Mouse (Mus musculus) neutrophil, adult 5-6 weeks (primary cell): ENCODE results near the gene Zbtb2. TPM values are rescaled to one million over a fixed set of nuclear protein-coding genes. Genes with fewer than 3 reads are reported as not detected.
"Not testable (repeated sequence)": the region's sequence is repeated elsewhere in the genome, so short reads cannot be mapped to it uniquely, and the experiment has no call there.

Source experiments
- ATAC-seq: fragments of 151-379, 151-347 bp; 2 replicates; pipeline ENCODE4 v1.8.0; 2017; ENCODE audit warnings: mild to moderate bottlenecking, moderate TSS enrichment; ENCODE audit not compliant: insufficient number of reproducible peaks, poor library complexity, low FRiP score, severe bottlenecking; ENCODE audit errors: extremely low read depth
- total RNA-seq: library from RNA; stranded (forward); fragments of 200-1000 nt; gene quantifications from 2 replicates; pipeline ENCODE4 v1.2.3, GENCODE M21; 2017

Zbtb2 gene
- total RNA-seq: 26.5 and 27.2 TPM in 2 replicates

DNA sequence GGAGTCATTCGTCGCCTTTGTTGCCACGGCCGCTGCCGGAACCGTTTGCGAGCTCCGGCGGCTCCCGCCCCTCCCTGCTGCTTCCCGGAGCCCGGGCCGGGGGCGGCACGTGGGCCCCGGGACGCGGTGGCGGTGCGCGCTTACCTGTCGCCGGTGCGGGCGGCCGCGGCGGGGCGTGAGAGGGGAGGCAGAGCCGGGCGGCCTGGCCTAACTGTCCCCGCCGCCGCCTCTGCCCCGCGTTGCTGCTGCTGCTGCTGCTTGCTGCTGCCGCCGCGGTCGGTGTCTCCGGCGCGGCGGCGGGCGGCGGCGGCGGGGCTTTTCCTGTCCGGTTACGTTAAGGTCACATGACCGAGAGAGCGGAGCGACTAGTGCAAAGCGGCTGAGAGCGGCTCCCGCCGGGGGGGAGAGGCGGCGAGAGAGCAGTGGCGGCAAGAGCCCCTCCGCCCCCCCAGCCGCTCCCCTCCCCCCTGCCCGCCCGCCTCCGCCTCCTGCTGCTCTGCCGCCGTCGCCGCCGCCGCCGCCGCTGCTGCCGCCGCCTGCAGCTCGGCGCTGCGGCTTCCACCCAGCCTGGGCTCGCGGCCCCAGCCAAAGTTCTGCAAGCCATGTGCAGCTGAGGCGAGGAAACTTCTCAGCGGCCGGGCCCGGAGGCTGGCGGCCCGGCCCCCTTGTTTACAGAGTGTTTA, at the start of gene Zbtb2:
TSS of gene Zbtb2 (minus strand) at position 408 of the 683 bp plus-strand sequence.
- 0 out of 2 replicates have a peak, but pooled peaks have one; percentile 1 for ATAC-seq

DNA sequence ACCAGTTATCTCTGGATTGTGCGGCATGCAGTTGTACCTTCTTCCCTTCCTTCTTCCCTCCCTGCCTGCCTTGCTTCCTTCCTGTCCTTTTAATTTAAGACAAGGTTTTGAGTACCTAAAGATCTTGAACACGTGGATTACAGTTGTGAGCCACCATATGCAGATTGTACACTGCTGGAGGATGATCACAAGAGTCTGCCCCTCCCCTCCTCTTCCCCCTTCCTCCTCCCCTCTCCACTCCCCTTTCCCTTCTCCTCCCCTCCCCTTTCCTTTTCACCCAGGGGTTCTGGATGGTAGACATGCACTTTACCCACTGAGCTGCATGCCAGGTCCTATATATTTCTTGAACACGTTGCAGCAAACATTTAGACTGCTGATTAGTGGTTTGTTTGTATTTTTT, 47.5 kb upstream of the Zbtb2 start:
- no peak for ATAC-seq

DNA sequence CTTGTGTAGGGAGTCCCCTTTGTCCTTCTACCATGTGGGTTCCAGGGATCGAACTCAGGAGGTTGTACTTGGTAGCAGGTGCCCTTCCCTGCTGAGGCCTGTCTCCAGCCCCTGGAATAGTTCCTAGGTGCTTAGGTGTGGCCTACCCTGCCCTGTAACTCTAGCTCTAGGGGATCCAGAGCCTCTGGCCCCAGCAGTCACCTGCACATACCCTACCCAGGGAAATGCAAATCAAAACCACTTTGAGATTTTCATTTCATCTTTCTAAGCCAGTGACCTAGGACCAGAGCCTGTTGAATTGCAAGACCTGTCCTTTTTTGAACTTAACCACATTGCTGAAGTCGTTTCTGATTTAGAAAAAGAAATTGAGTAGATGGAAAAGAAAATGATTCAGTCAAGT, 46.0 kb upstream of the Zbtb2 start:
- not testable (repeated sequence) for ATAC-seq

DNA sequence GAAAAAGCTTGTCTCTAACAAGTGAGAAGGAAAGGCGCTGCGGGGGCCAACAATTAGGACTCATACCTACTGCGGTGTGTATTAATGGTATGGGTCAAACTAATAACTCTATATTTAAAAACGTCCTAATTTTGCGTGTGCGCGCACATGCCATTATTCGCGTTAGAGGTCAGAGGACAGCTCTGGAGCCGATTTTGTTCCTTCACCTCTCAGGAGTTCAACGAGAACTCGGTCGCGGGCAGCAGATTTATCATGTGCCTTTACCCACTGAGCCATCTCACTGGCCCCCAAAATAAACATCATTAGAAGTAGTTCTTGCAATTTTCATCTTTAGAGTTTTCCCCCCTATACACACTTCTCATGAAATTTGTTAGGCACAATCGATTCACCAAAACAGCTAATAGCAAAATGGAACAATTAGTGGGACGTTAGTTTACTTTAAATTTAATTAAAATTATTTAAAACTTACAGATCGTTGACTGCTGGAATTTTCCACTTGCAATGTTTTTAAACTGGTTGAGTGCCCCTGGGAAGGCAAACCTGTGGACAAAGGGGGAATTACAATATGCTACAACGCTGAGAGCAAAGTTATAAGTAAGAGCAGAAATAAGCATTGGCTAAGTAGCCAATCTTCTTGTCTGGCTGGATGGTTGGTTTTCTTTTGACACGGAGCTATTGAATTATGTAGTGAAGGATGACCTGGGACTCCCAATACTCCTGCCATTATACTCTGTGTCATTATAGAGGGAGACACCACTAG, 45.3 kb upstream of the Zbtb2 start:
- ATAC-seq: no peak

DNA sequence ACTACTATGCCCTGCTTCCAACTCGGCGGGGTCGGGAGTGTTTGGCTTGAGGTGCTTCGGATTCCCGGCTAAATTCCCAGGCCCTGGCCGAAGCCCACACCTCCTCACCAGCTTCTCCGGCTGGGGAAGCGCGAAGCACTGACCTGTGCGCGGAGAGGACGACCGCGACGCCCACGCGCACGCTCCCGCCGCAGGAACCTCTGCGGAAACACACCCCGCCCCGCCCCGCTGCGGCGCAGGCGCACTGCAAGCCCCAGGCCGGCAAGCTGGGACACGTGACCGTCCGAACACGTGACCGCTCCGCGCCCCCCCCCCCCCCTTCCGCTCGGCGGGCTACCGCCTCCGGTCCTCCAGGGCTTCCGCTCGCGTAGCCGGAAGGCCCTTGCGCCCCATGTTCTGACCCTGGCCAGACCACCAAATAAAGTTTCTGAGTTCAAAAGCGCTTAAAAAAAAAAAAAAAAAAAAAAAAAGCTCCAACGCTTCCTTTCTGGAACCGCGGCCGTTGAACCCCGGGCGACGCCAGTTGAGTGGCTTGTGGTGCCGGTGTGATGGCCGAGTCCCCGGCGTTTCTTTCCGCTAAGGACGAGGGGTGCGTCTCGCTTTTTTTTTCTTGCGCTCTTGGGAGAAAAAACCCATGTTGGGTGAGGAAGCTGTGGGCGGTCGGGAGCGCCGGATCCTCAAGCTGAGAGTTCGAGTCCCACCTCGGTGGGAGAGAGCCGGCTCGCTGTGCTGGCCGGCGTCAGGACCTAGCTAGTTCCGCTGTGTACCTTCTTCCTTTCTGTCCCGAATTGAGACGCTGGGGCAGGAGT, 44.4 kb upstream of the Zbtb2 start, which contains the start of the genes Rmnd1 and Armt1:
TSS of gene Rmnd1 (minus strand) at position 266 of the 809 bp plus-strand sequence.
TSS of gene Armt1 (plus strand) at position 345 of the 809 bp plus-strand sequence.
- ATAC-seq: peak; percentile 84

DNA sequence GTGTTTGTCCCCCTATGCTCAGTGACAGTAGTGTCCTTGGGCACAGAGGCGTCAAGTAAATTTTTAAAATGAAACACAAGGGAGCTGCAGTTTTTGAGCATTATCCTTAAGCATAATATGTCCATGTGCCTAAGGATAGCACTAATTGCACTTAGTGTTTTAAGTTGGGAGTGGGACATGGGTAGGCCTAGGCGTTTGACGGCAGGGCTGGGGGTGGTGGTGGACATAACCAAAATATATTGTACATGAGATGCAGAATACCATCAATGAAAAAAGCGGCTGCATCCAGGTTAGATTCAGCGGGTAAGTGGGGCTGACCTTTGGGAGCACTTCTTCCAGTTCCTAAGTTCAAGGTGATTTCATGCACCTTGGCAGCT, 43.8 kb upstream of the Zbtb2 start:
- no peak for ATAC-seq

DNA sequence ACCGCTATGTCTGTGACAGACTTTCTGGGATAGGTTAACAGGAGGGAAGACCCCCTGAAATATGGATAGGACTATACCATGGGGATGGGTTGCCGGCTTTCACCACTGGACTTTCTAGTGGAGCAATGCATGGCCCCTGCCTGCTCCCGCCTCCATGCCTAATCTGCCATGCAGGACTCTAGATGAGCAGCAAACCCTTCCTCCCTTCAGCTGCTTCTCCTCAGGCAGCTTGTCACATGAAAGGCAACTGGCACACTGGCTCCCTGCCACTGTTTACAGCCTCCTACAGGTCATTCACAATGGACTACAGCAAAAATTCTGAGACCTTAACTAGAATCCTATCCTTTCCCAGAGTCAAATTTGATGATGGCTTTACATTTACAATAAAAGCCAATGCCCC, 42.9 kb upstream of the Zbtb2 start:
- no peak for ATAC-seq

DNA sequence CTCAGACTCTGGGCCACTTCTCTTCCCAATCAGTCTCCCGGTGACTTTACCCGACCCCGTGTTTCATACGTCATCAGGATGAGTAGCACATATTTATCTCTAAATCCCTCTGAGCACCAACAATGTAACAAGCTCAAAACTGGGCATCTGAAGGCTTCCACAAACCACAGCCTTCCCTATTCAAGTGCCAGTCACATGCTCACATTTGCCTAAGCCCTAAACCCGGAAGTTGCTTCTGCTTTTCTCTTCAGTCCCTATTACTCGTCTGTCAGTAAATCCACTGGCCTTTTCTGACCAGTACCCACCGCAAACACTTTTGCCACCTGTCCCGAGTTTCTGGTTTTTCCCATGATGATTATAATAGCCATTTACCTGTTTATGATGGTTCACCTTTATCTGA, 42.5 kb upstream of the Zbtb2 start:
- no peak; the same call in 1 of the 2 replicates for ATAC-seq

DNA sequence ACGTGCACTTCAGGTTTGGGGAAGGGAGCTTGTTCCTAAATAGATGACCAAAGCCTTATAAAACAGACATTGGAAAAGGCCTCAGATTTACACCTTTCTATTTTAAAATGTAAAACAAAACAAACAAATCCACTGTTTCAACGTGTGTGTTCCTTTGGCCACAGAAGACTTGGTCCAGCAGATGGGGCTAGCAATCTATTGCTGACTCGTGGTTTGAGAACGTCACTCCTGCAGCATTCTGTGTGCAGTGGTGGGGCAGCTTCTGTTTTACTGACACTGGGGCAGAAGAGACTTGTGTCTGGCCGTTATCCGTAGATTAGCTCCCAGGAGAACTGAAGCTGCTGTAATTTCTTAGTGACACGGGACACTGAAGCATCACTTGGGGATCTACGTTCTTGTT, 37.3 kb upstream of the Zbtb2 start:
- ATAC-seq: peak; percentile 54; the same call in 1 of the 2 replicates

DNA sequence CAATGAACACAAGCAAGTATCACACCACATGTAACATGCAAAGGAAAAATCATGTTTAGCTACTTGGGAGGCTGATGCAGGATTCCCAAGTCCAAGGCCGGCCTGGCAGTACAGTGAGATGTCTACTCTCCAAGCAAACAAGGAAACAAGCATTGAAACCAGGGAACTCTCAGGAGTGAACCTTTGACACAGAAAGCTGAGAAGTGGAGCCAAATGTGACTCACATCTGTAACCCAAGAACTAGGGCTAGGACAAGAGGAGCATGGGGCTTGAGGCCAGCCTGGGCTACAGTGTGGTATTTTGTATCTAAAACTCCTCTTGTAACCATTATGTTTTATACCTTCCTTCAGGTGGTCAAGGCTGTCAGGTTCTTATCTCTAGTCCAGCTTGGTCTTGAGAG, 19.3 kb upstream of the Zbtb2 start:
- ATAC-seq: no peak

DNA sequence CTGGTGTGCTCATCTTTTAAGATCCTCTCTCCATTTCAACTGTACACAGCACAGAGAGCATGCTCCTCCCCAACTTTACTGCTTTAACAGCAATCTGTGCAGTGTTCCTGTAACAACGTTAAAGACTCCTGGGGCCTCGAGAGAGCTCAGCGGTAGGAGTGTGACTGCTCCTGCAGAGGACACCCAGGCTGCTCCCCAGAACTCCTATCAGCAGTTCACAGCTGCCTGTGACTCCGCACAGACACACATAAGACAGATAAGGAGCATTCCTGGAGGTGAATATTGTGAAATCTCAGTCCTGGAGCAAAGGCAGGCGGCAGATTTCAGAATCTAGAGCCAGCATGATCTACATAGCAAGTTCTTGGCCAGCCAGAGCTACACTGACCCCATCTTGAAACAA, 17.6 kb upstream of the Zbtb2 start:
- no peak for ATAC-seq

DNA sequence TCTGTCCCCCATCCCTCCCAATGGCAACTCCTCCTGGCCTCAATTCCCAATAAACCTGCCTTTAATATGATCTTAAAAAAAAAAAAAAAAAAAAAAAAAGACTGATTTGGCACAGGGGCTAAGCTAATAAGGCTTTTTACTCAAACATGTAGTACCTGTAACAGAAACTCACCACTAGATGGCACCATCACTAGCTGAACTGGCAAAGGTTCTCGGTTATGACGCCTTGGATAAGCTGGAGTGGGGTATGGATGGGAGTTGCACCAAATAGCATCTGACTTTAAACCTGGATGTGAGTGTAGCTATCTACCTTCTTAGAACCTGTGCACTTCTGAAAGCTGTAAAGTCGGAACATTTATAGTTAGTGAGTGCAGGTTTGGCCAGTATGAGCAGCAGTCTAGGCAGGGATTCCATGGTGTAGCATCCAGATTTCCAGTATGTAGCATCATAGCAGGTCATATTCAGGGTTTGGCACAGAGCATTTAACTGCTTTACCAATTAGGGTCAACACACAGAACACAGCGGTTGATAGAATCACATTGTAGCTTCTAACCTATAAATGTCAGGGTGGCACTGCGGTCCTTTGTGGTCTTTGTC, 17.1 kb upstream of the Zbtb2 start:
- ATAC-seq: peak; percentile 68; the same call in 1 of the 2 replicates

DNA sequence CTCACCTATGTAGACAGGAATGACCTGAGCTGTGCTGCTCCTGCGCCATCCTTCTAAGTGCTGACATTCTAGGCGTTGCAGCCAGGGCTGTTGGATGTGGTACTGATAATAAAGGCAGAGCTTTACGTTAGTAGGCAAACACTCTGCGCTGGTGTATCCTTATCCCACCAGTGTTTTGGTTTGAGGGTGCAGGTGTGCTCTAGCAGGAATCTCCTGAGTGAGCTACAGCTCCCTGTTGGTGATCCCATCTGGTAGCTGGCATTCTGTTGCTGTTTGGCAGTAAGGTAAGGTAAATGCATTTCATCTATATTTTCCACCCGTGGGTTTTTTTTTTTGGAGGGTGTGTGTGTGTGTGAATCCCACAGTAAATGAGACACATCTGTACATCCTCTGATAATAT, 10.2 kb upstream of the Zbtb2 start:
- ATAC-seq: no peak

DNA sequence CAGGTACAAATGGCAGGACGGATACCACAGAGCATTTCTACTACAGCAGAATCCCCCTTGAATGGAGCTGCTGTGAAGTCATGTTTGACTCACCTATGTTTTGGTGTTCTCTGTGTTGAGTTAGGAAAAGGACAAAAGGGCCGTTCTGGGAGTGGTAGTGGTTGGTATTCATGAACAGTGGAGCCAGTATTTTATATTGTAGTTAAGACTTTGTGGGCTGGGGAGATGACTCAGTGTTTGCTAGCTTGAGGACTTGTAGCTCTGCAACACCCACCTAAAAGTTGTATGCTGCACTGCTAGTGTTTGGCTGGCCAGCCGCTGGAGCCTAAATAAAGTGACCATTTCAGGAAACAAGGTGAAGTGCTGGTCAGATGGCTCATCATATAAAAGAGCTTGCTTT, 7.4 kb upstream of the Zbtb2 start:
- no peak for ATAC-seq

DNA sequence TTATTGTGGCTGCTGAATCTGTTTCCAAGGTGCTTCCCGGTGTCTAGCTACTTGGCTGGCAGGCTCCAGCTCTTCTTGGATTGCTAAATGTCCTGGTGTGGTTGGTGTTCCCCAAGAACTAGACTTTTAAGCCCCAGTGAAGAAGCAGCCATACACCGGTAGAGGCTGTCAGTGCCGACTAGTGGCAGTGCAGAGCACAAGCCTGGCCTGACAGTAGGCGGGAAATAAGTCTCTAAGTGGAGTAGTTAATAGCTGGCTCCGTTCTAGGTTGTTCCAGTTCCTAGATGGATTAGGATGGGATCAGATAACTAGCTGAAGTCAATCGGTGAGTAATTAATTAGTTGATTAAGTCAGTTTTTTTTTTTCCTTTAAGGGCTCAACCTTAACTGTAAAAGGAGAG, 3.9 kb upstream of the Zbtb2 start:
- peak; percentile 51; the same call in 1 of the 2 replicates for ATAC-seq

DNA sequence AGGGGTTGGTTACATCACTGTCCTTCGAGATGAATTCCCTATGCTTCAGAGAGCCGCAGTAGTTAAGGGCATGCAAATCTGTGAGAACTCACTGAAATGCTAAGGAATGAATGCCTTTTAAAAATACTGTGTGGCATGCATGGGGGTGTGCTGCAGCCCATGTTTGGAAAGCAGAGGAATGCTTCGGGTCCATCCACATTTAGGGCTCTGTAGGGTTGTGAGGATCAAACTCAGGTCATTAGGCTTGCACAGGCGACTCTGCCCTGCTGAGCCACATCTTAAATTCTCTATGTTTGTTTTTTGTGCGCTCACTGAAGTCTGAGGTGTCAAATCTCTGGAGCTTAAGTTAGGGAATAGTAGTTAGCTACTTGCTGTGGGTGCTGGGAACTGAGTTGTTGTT, 3.2 kb upstream of the Zbtb2 start:
- ATAC-seq: no peak

DNA sequence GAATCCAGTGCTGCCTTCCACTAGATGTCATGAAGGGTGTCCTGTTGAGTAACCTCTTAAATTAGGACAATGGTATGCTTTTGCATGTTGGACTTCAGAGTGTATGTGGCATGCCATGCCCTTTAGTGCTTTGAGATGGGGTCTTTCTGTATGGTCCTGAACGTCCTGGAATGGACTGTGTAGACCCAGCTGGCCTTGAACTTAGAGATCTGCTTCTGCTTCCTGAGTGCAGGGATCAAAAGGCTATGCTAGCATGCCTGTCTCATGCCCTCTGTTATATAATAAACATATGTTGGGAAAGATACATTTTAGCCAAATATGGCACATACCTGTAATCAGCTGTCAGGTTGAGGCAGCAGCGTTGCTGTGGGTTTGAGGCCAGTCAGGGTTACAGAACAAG, 2.6 kb upstream of the Zbtb2 start:
- no peak for ATAC-seq

DNA sequence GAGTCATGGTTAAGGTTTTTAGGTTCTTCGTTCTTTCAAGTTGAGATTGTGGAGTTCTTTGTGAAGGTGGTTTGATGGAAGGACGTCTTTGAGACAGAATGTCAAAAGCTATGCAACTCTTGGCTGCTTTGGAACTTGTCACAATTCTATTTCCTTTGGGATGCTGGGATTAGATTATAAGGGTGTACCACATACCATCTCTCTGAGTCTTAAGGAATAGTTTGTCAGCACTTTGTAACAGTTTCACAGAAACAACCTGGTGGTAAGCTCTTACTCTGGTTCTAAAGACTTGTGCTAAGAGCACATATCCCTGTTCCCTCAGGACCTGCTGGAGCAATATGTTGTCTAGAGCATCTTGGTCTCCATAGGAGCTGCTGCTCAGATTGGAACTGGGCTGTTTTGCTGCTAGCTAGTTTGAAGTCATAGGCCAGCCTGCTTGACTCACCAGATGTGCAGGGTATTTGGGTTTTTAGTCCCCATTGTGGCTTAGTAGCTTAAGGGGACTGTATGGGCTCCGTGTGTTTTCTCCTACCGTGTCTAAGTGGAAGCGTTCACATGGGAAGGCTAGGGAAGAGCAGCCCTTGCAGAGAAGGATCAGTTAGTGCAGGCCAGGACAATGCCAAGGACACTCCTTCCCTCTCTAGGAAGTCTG, 1.7 kb upstream of the Zbtb2 start:
- no peak for ATAC-seq

DNA sequence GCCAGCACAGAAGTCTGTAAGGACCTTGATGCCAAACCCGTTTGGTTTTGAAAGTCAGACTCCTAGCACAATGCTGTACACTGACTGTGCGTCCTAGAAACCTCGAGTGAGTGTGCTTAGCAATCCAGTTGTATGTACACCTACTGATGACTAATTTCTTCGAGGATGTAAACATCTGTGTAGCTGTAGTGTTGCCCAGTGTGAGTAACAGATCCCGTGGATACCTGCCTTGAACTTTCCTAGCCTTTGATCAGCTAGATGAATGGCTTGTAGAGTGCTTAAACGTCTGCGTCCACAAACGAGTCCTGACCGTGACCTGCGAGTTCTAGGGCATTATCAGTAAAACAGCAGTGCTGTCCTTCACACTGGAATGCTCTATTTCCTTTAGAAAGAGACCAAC, 1.1 kb upstream of the Zbtb2 start:
- no peak for ATAC-seq
